Mouse (Mus musculus): ENCODE results near the gene Fgf18.

- TF ChIP-seq CTCF (IDR thresholded peaks at IDR 0.05; ENCODE audit: borderline replicate concordance, extremely low read depth, insufficient read depth, insufficient read length) (no peak), POLR2A (IDR thresholded peaks at IDR 0.05; ENCODE audit: borderline replicate concordance, extremely low read depth, insufficient read depth, insufficient read length, poor library complexity, severe bottlenecking) (no peak)
Measured at GRCm38 (mm10) chr11:33085054-33085453, 62.1 kb downstream of the Fgf18 start.
